Mouse (Mus musculus) lung, embryonic 15.5 days (tissue): ENCODE results near the gene Gnb1. TPM values are rescaled to one million over a fixed set of nuclear protein-coding genes. Genes with fewer than 3 reads are reported as not detected.

Experiments used
- ATAC-seq: fragments of 200-750 bp; cut with Nextera tagmentation; 2 replicates; pipeline ENCODE4 v1.8.0; 2017; ENCODE audit warnings: moderate number of reproducible peaks, borderline replicate concordance; ENCODE audit not compliant: low FRiP score, low TSS enrichment; ENCODE audit errors: extremely low read depth
- H3K27ac ChIP-seq: fragments of 300-500 bp; sonication (generic); 2 replicates; pipeline ENCODE4 v1.5.1; 2015; ENCODE audit warnings: moderate library complexity, mild to moderate bottlenecking, inconsistent platforms
- H3K27me3 ChIP-seq: fragments of 300-500 bp; sonication (generic); 2 replicates; pipeline ENCODE4 v1.6.1; 2015; ENCODE audit warnings: inconsistent platforms
- H3K36me3 ChIP-seq: fragments of 300-500 bp; sonication (generic); 2 replicates; pipeline ENCODE4 v1.6.1; 2015; ENCODE audit warnings: inconsistent platforms
- H3K4me1 ChIP-seq: fragments of 300-500 bp; sonication (generic); 2 replicates; pipeline ENCODE4 v1.6.1; 2015; ENCODE audit warnings: inconsistent platforms
- H3K4me2 ChIP-seq: fragments of 300-500 bp; sonication (generic); 2 replicates; pipeline ENCODE4 v1.6.1; 2015; ENCODE audit warnings: inconsistent platforms, mild to moderate bottlenecking, moderate library complexity
- H3K4me3 ChIP-seq: fragments of 300-500 bp; sonication (generic); 2 replicates; pipeline ENCODE4 v1.5.1; 2015; ENCODE audit warnings: mild to moderate bottlenecking, inconsistent platforms
- H3K9ac ChIP-seq: fragments of 300-500 bp; sonication (generic); 2 replicates; pipeline ENCODE4 v1.6.1; 2015; ENCODE audit warnings: inconsistent platforms
- H3K9me3 ChIP-seq: fragments of 300-500 bp; sonication (generic); 2 replicates; pipeline ENCODE4 v1.6.1; 2016; ENCODE audit warnings: inconsistent platforms
- WGBS: fragments of 180-500 bp; shearing (Covaris S2); methylation state at CpG from one replicate; pipeline ENCODE4 v1.1.7; 2015; 5-methylcytosine and 5-hydroxymethylcytosine counted together
- polyA plus RNA-seq: library from polyadenylated mRNA; unstranded; fragments of >200 nt; fragmentation: Nextera tagmentation; extraction: Ambion mirVana; gene quantifications from 2 replicates; pipeline ENCODE4 v1.2.1, GENCODE M21; 2015

Gene Gnb1
- polyA plus RNA-seq, 1 experiment from 2014 or later: 527 TPM

DNA sequence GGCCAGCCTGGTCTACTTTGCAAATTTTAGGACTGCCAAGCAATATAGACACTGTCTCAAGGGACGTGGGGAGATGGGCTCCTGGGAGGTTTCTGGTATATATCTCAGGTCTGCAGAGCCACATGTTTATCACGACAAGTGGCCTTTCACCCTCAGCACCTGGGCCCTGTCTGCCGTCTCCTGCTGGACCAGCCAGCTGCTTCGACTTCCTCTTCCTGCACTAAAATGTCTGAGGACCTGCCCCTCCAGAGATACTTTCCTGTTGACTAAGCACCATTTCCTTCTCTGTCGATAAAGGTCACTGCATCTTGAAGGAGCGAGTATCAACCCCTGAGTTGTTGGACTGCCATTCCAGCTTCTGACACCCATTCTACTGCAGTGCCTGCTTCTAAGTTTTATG, 68.3 kb downstream of the Gnb1 start:
- no peak for ATAC-seq
- H3K27ac ChIP-seq: no peak overlapping the region

DNA sequence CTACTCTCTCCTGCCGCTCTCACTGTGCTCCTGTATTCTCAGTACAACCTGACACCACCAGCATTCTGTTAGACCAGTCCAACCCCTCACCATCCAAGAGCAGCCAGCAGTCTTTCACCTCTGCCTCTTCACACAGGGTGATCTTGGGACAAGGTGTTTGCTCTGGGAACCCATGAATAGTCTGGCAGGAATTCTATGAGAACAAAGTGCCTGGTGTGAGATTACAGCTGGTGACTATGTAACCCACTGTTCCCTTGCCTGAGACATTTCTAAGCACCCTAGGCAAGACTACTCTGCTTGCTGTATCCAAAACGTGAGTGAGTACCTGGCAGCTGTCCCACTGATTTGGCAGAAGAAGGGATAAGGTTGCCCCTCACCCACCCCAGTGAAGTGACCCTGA, 69.8 kb downstream of the Gnb1 start:
- peaks cover 45% of the 10 kb centered on the region for H3K36me3 ChIP-seq
- ATAC-seq: no peak
- no peak overlapping the region for H3K9ac ChIP-seq
- H3K27ac ChIP-seq: 0 out of 2 replicates have a peak overlapping the region, but pooled peaks have one; percentile 11
- no peak overlapping the region for H3K4me3 ChIP-seq
- no peaks in the 10 kb centered on the region for H3K9me3 ChIP-seq
- no peak overlapping the region for H3K4me2 ChIP-seq
- WGBS: 31% methylated on average over 2 of the region's 2 CpGs
- no peaks in the 10 kb centered on the region for H3K27me3 ChIP-seq
- H3K4me1 ChIP-seq: peaks cover 44% of the 10 kb centered on the region

More for the DNA sequence above, 68.3 kb downstream of the Gnb1 start:
- 51% methylated on average over 6 of the region's 6 CpGs for WGBS
- Histone ChIP-seq H3K4me2 (no peak overlapping the region), H3K27me3 (no peaks in the 10 kb centered on the region), H3K9ac (no peak overlapping the region), H3K36me3 (peaks cover 60% of the 10 kb centered on the region), H3K9me3 (no peaks in the 10 kb centered on the region), H3K4me1 (peaks cover 33% of the 10 kb centered on the region), H3K4me3 (no peak overlapping the region)

DNA sequence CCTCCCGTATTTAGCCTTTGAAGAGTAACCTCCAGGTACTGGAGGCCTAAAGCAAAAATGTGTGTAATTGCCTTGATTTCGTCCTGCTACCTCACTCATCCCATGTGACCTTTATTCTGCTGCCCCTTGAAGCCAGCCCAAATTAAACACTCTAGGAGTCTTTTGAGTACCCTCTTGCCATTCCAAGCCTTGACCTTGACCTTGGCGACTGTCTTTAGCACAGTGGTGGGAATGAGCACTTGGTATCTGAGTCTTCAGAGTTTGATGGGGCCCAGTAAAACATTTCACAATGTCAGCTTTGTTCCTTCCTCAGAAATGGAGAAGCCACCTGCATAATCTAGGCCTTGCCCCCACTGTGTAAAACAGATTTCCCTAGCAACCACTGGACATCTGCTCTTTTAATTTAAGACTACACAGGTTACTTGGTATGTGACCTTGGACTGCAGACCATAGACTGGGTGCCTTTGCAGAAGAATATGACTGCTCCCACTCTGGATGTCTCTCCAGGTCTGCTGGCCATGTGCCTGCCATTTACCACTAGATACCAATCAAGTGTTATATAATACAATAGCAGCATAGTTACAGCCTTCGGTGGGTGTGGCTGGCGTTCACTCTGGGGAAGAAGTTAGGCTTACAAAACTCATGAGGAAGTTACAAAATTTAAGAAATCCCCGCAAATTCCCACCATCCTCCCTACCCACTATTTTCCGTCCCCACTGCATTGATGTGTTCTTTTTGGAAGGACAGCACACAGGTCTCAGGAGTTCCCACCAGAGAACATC, 70.7 kb downstream of the Gnb1 start, which contains the start of gene Nadk:
Nadk (plus strand) TSS at position 718 of the 782 bp plus-strand sequence.
- Histone ChIP-seq H3K27me3 (no peaks in the 10 kb centered on the region), H3K36me3 (peaks cover 36% of the 10 kb centered on the region), H3K9ac (peak within 1 kb of the TSS; percentile 32), H3K27ac (peak within 1 kb of the TSS; percentile 94), H3K4me1 (peaks cover 44% of the 10 kb centered on the region), H3K4me3 (peak within 1 kb of the TSS; percentile 91), H3K4me2 (peak within 1 kb of the TSS; percentile 89), H3K9me3 (no peaks in the 10 kb centered on the region)
- no peak for ATAC-seq
- WGBS: 49% methylated on average over 7 of the region's 7 CpGs

DNA sequence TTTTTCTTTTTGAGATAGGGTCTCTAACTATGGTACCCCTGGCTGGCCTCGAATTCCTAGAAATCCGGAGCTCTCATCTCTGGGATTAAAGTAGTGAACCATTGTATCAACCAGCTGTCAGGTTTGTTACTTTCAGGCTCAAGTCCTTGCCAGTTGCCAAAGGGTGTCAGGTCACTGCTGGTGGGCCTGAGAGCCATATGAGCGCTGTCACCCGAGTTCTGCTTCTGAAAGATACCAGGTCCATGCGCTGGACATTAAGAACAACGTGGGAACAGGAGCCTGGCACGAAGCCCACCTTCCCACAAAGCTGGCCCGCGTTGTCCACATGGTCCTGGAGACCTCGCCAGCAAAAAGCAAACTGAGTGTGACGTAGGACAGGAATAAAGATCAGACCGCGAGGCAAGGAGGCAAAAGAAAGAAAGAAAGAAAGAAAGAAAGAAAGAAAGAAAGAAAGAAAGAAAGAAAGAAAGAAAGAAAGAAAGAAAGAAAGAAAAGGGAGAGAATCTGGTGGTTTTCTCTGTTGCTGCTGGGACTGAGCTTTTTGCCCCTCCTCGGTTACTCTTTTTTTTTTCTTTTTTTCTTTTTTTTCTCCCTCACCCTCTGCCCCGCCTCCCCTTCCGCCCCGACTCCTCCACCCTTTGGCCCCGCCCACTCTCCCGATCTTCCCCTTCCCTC, 71.7 kb downstream of the Gnb1 start:
- 2% methylated on average over 19 of the region's 19 CpGs for WGBS
- H3K27me3 ChIP-seq: no peaks in the 10 kb centered on the region
- peak overlapping the region; percentile 94 for H3K27ac ChIP-seq
- peak overlapping the region; percentile 32 for H3K9ac ChIP-seq
- H3K9me3 ChIP-seq: no peaks in the 10 kb centered on the region
- H3K4me1 ChIP-seq: peaks cover 44% of the 10 kb centered on the region
- H3K4me2 ChIP-seq: peak overlapping the region; percentile 89
- H3K4me3 ChIP-seq: peak overlapping the region; percentile 91
- H3K36me3 ChIP-seq: peaks cover 30% of the 10 kb centered on the region
- peak; percentile 31; the same call in 1 of the 2 replicates for ATAC-seq

DNA sequence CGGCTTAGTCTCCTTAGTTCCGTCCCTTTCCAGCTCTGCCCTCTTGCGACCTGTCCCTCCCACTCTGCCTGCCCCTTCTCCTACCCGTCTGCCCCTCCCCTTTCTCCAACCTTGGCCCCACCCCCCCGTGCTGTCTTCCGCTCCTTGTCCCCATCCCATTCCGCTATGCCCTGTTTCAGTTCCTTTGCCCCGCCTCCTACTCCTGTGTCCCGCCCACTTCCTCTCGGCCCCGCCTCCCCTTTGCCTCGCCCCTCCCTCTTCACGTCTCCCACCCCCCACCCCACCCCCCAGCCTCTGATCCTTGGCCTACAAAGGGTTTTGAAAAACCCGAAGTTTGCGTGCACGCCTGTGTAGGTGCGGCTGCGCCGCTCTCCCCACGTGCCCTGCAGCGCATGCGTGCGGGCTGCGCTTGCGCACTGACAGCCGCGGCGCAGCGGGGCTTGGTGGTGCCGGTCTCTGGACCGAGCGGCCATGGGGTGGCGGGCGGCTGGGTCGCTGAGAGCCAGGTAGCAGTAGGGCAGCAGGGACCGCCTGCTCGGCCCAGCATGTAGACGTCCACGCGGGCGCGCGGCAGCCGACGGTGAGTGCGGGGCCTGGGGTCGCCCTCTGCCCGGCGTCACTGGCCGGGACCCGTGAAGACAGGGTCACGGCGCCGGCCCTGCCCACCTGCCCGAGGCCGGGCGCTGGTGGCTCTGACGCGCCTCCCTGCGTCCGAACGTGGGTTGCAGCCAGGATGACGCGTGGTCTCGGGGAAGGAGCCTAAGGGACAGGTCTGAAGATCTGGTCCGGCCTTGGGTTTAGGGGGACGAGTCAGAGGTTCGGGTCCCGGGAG, 72.5 kb downstream of the Gnb1 start:
- WGBS: under 1% methylated on average over 69 of the region's 69 CpGs
- peak overlapping the region; percentile 77 for H3K9ac ChIP-seq
- peak; percentile 96 for ATAC-seq
- no peaks in the 10 kb centered on the region for H3K27me3 ChIP-seq
- peak overlapping the region; percentile 89 for H3K4me2 ChIP-seq
- H3K4me3 ChIP-seq: peak overlapping the region; percentile 91
- H3K36me3 ChIP-seq: peaks cover 25% of the 10 kb centered on the region
- H3K9me3 ChIP-seq: no peaks in the 10 kb centered on the region
- H3K4me1 ChIP-seq: peaks cover 44% of the 10 kb centered on the region
- H3K27ac ChIP-seq: peak overlapping the region; percentile 94

DNA sequence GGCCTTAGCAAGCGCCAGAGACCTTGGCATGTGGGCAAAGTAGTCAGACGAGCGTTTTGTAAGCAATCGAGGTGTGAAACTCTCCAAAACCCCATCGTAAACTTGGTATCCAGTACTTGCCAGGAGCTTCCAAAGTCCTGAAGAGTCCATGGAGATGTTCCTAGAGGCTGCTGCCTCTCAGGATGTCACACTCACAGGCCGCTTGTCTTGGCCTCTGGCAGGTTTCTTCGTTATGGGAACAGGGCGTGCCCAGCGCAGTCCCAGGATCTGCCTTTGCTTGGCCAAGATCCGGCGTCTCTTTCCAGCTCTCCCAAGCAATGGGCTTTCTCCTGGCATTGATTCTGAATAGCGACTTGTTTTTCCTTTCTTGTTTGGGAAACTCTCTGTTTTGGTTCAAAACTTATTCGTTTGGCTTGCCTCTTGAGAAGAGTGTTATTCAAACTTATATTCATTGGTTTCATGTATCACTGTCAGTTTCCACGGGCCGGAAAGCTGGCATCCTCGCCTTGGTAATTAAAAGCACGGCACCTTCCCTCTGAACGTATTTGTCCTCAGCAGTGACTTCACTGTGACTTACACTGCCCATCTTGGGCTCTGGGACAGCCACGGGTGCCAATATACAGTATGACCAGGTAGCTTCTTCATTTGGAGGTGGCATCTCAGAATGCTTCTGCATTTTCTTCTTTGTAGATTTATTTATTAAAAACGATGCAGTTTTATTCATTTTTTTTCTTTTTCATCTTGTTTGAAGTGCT, 73.3 kb downstream of the Gnb1 start:
- ATAC-seq: no peak
- 7% methylated on average over 20 of the region's 20 CpGs for WGBS
- peaks cover 16% of the 10 kb centered on the region for H3K36me3 ChIP-seq
- peak overlapping the region; percentile 77 for H3K9ac ChIP-seq
- H3K4me2 ChIP-seq: peak overlapping the region; percentile 89
- H3K4me1 ChIP-seq: peaks cover 44% of the 10 kb centered on the region
- H3K27ac ChIP-seq: peak overlapping the region; percentile 94
- H3K9me3 ChIP-seq: no peaks in the 10 kb centered on the region
- H3K27me3 ChIP-seq: no peaks in the 10 kb centered on the region
- H3K4me3 ChIP-seq: peak overlapping the region; percentile 91

DNA sequence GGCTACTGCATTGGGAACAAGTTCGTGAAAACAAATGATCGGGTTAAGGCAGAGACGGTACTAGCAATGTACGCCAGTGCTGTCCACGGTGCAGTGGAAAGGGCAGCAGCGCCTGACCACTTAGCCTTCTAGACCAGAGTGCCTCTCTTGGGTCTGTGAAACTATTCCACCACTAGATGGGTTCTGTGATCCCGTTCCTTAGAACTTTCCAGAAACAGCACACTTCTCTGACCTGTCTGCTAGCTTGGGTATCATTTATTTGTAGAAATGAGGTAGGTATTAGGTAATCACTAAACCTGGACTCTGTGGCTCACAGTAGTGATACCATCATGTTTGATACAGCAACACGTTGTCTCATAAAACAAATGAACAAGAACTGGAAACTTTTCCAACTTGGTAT, 75.4 kb downstream of the Gnb1 start:
- no peak for ATAC-seq

DNA sequence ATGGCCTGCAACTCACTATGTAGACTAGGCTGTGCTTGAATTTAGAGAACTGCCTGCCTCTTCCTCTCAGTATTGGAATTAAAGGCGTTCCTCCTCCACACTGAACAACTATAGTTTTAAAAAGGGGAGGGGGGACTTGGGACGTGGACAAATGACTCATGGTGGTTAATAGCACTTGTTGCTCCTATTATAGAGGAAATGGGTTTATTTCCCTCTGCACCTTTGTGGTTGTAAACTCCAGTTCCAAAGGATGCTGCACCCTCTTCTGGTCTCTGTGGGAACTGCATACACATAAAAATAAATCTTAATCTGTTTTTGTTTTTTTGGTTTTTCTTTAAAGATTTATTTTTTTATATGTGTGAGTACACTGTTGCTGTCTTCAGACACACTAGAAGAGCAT, 77.0 kb downstream of the Gnb1 start:
- 39% methylated on average over 2 of the region's 2 CpGs for WGBS
- no peaks in the 10 kb centered on the region for H3K9me3 ChIP-seq
- no peak for ATAC-seq
- no peak overlapping the region for H3K4me2 ChIP-seq
- H3K36me3 ChIP-seq: no peaks in the 10 kb centered on the region
- H3K27me3 ChIP-seq: no peaks in the 10 kb centered on the region
- H3K4me3 ChIP-seq: no peak overlapping the region
- H3K9ac ChIP-seq: no peak overlapping the region
- H3K27ac ChIP-seq: no peak overlapping the region
- peaks cover 14% of the 10 kb centered on the region for H3K4me1 ChIP-seq

More for the DNA sequence above, 75.4 kb downstream of the Gnb1 start:
- Histone ChIP-seq H3K36me3 (no peaks in the 10 kb centered on the region), H3K27me3 (no peaks in the 10 kb centered on the region), H3K27ac (no peak overlapping the region), H3K9ac (no peak overlapping the region), H3K4me1 (peaks cover 27% of the 10 kb centered on the region), H3K9me3 (no peaks in the 10 kb centered on the region), H3K4me2 (no peak overlapping the region), H3K4me3 (no peak overlapping the region)
- WGBS: 43% methylated on average over 8 of the region's 8 CpGs

DNA sequence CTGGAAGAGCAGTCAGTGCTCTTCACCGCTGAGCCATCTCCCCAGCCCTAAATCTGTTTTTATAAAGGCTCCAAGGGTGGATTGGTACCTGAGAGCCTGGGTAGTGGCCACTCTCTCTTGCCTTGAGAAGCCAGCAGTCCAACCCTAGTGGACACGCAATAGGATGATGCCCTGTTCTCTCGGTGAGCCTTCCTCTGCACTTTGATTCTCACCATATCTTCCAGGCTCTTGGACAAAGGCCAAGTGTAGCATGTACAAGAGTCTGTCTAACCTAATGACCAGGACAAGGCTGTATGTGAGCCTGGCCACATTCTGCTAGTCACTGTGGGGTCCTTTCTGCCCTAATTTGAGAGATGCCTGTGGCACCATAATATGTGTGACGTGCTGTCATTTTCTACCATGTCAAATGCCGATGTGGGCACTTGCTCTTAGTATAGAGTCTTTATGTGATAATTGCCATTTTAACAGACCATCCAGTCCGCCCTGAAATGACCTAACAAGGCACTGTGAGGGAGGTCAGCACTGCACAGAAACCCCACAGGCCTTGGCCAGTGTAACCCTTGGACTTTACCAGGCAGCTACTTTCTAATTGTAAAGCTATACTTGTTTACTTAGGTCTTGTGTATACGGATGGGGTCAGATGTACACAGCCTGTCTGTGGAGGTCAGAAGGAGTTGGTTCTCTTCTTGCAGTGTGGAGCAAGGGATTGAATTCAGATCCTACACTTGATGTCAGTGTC, 77.6 kb downstream of the Gnb1 start:
- WGBS: 77% methylated on average over 7 of the region's 7 CpGs
- Histone ChIP-seq H3K9ac (no peak overlapping the region), H3K36me3 (no peaks in the 10 kb centered on the region), H3K27ac (no peak overlapping the region), H3K9me3 (no peaks in the 10 kb centered on the region), H3K27me3 (no peaks in the 10 kb centered on the region), H3K4me2 (no peak overlapping the region), H3K4me1 (peaks cover 14% of the 10 kb centered on the region), H3K4me3 (no peak overlapping the region)
- no peak for ATAC-seq

DNA sequence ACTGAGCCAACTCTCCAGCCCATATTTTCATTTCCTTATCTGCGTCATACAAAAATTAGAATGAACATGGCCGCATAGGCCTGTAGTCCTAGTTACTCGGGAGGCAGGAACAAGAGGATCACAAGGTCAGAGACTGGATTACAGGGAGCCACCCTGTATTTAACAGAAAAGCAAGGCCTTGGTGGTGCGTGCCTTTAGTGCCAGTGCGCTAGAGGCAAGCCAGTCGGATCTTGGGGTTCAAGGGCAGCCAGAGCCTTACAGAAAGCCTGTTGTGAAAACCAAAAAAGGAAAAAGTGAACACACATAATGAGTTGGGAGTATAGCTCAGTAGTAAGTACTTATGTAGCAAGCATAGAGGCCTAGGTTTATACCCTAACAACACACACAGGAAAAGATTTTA, 78.7 kb downstream of the Gnb1 start:
- Histone ChIP-seq H3K36me3 (no peaks in the 10 kb centered on the region), H3K27ac (no peak overlapping the region), H3K4me2 (no peak overlapping the region), H3K4me3 (no peak overlapping the region), H3K4me1 (peaks cover 8% of the 10 kb centered on the region), H3K9ac (no peak overlapping the region), H3K9me3 (no peaks in the 10 kb centered on the region), H3K27me3 (no peaks in the 10 kb centered on the region)
- ATAC-seq: no peak
- WGBS: 91% methylated on average over 6 of the region's 6 CpGs
